Mouse (Mus musculus): Measurements from ENCODE around the gene BC034090. TPM values are rescaled to one million over a fixed set of nuclear protein-coding genes. Genes with fewer than 3 reads are reported as not detected.

The BC034090 gene
- polyA plus RNA-seq, 1 experiment from 2014 or later, result 8.0 TPM

DNA sequence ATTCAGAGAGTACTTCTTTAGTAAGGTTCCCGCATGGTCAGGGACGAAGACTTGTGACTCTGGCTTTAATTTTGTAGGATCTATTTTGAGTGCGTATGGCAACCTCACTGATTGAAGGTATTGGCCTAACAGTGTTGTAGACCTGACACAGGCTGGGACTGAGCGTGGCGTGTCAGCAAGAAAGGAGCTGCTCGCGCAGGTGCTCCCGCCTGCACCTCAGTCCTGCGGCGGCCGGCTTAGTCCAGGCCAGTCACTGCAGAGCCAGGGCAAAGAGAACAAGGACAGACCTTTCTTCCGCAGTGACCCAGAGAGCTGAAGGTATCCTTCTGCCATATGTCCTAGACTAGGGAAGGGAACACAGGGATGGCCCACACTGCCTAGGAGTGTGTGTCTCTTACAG lies 40.3 kb downstream of the BC034090 start:
- WGBS, result 94% methylated on average over 12 of the region's 12 CpGs
- Histone ChIP-seq H3K9me3 (replicated peaks) (no peaks in the 10 kb centered on the region), H3K4me3 (no peak overlapping the region), H3K36me3 (peaks cover 21% of the 10 kb centered on the region; the same call in 1 of the 2 replicates), H3K27me3 (no peaks in the 10 kb centered on the region), H3K27ac (no peak overlapping the region), H3K4me2 (no peak overlapping the region), H3K9ac (no peak overlapping the region), H3K4me1 (replicated peaks) (peaks cover 41% of the 10 kb centered on the region)
- ATAC-seq (replicated peaks; ENCODE audit: insufficient number of reproducible peaks, insufficient read depth, low FRiP score, low read depth), result no peak

DNA sequence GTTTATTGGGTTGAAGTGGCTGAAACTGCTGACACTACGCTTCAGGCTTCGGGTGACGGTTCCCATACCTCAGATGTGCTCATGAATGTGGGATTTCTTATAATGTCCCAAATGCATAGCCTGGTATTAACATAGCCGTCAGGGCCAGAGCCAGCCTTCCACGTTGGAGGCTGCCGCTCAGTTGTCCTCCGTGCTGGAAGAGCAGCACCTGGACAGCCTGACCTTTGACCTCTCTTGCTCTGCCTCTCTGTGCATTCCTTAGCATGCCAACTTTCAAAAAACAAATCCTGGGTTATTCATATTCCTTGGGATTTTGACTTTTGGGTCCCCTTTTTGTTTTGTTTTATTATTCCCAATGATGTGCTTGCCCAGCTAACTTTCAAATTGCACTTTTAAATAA lies 41.1 kb downstream of the BC034090 start:
- Histone ChIP-seq H3K36me3 (peaks cover 24% of the 10 kb centered on the region; the same call in 1 of the 2 replicates), H3K4me2 (no peak overlapping the region), H3K27ac (no peak overlapping the region), H3K4me3 (no peak overlapping the region), H3K9me3 (replicated peaks) (no peaks in the 10 kb centered on the region), H3K27me3 (no peaks in the 10 kb centered on the region), H3K4me1 (replicated peaks) (peaks cover 41% of the 10 kb centered on the region), H3K9ac (no peak overlapping the region)
- no peak for ATAC-seq (replicated peaks; ENCODE audit: insufficient number of reproducible peaks, insufficient read depth, low FRiP score, low read depth)
- 84% methylated on average over 7 of the region's 7 CpGs for whole genome bisulfite sequencing

GRCm38 (mm10) chr1:155202472-155202871 lies 41.8 kb downstream of the BC034090 start:
- no peak overlapping the region for H3K4me3 ChIP-seq
- ATAC-seq (replicated peaks; ENCODE audit: insufficient number of reproducible peaks, insufficient read depth, low FRiP score, low read depth), result no peak
- no peak overlapping the region for H3K27ac ChIP-seq
- no peak overlapping the region for H3K4me2 ChIP-seq
- 80% methylated on average over 5 of the region's 5 CpGs for WGBS
- H3K4me1 ChIP-seq (replicated peaks), result peaks cover 41% of the 10 kb centered on the region
- no peaks in the 10 kb centered on the region for H3K27me3 ChIP-seq
- peaks cover 24% of the 10 kb centered on the region; the same call in 1 of the 2 replicates for H3K36me3 ChIP-seq
- no peak overlapping the region for H3K9ac ChIP-seq
- H3K9me3 ChIP-seq (replicated peaks), result no peaks in the 10 kb centered on the region

- 69% methylated on average over 17 of the region's 17 CpGs for WGBS
- no peak for ATAC-seq (replicated peaks; ENCODE audit: insufficient number of reproducible peaks, insufficient read depth, low FRiP score, low read depth)
- Histone ChIP-seq H3K4me1 (replicated peaks) (peaks cover 41% of the 10 kb centered on the region), H3K36me3 (peaks cover 27% of the 10 kb centered on the region; the same call in 1 of the 2 replicates), H3K9ac (no peak overlapping the region), H3K9me3 (replicated peaks) (no peaks in the 10 kb centered on the region), H3K4me2 (no peak overlapping the region), H3K4me3 (no peak overlapping the region), H3K27me3 (no peaks in the 10 kb centered on the region), H3K27ac (peak overlapping the region; percentile 35; the same call in 1 of the 2 replicates)
These were observed 42.3 kb downstream of the BC034090 start for GRCm38 (mm10) chr1:155201914-155202313.

DNA sequence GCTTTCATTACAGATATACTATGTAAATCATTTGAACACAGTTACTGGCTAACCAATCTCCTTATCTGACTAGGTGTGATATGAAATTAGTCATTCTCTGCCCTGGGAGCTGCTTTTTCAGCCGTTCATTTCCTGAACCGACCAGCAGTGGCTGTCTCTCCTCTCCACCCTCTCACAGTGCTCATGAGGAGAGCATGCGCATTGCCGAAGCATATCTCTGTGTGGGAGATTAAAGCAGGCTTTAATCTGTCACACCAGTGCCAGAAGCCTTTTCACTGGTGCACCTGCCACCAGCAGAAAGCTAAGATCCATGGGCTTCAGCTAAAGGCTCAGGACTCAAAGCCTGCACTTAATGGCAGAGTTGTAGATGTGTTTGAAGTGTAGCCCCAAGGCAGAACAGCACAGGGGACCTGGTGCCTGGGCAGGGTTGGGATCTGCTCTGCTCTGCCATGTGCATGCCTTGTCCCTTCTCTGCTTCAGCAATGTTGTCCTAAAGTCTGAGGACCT lies 42.8 kb downstream of the BC034090 start:
- 13% methylated on average over 4 of the region's 4 CpGs for WGBS
- Histone ChIP-seq H3K4me3 (no peak overlapping the region), H3K36me3 (peaks cover 27% of the 10 kb centered on the region; the same call in 1 of the 2 replicates), H3K4me2 (no peak overlapping the region), H3K4me1 (replicated peaks) (peaks cover 37% of the 10 kb centered on the region), H3K9me3 (replicated peaks) (no peaks in the 10 kb centered on the region), H3K9ac (no peak overlapping the region), H3K27me3 (no peaks in the 10 kb centered on the region), H3K27ac (peak overlapping the region; percentile 35; the same call in 1 of the 2 replicates)
- no peak for ATAC-seq (replicated peaks; ENCODE audit: insufficient number of reproducible peaks, insufficient read depth, low FRiP score, low read depth)

- no peak for ATAC-seq (replicated peaks; ENCODE audit: insufficient number of reproducible peaks, insufficient read depth, low FRiP score, low read depth)
- Histone ChIP-seq H3K4me1 (replicated peaks) (peaks cover 34% of the 10 kb centered on the region), H3K27ac (no peak overlapping the region; the same call in 1 of the 2 replicates), H3K4me3 (no peak overlapping the region), H3K27me3 (no peaks in the 10 kb centered on the region), H3K9ac (no peak overlapping the region), H3K9me3 (replicated peaks) (no peaks in the 10 kb centered on the region), H3K4me2 (no peak overlapping the region), H3K36me3 (peaks cover 27% of the 10 kb centered on the region; the same call in 1 of the 2 replicates)
- WGBS, result 56% methylated on average over 2 of the region's 2 CpGs
These were observed 43.3 kb downstream of the BC034090 start for GRCm38 (mm10) chr1:155200967-155201366.

GRCm38 (mm10) chr1:155199522-155199921 lies 44.7 kb downstream of the BC034090 start:
- H3K4me1 ChIP-seq (replicated peaks), result peaks cover 19% of the 10 kb centered on the region
- no peak overlapping the region for H3K4me3 ChIP-seq
- H3K36me3 ChIP-seq, result peaks cover 27% of the 10 kb centered on the region
- no peak for ATAC-seq (replicated peaks; ENCODE audit: insufficient number of reproducible peaks, insufficient read depth, low FRiP score, low read depth)
- no peaks in the 10 kb centered on the region for H3K9me3 ChIP-seq (replicated peaks)
- H3K9ac ChIP-seq, result no peak overlapping the region
- H3K27ac ChIP-seq, result no peak overlapping the region
- H3K27me3 ChIP-seq, result no peaks in the 10 kb centered on the region
- no peak overlapping the region for H3K4me2 ChIP-seq
- WGBS, result 76% methylated on average over 6 of the region's 6 CpGs

- H3K9ac ChIP-seq, result no peak overlapping the region
- no peak overlapping the region for H3K4me3 ChIP-seq
- 86% methylated on average over 4 of the region's 4 CpGs for WGBS
- no peaks in the 10 kb centered on the region for H3K27me3 ChIP-seq
- no peaks in the 10 kb centered on the region for H3K9me3 ChIP-seq (replicated peaks)
- no peak overlapping the region for H3K27ac ChIP-seq
- H3K4me1 ChIP-seq (replicated peaks), result peaks cover 9% of the 10 kb centered on the region
- peaks cover 28% of the 10 kb centered on the region for H3K36me3 ChIP-seq
- no peak for ATAC-seq (replicated peaks; ENCODE audit: insufficient number of reproducible peaks, insufficient read depth, low FRiP score, low read depth)
- H3K4me2 ChIP-seq, result no peak overlapping the region
These were observed 47.6 kb downstream of the BC034090 start for GRCm38 (mm10) chr1:155196691-155197090.

DNA sequence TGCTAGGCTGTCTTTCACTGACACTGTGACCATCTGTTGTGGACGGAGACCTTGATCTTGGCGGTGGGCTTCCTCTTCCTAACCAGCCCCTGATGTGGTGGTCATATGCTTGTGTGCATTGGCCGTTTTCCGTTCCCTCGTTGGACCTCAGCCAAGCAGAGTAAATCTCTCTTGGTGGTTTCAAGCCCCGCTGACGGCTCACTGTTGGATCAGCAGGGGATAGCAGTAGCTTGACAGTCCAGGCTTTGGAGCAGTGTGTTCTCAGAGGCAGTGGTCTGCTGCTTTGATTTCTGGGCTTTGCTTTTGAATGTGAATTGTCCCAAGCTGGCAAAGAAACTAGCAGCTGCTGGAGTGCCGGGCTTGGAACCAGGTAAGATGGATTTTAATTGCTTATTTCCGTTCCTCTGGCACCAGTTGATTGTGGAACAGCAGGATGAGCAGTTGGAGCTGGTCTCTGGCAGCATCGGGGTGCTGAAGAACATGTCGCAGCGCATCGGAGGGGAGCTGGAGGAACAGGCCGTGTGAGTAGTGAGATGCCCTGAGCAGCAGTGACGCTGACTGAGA lies 51.4 kb downstream of the BC034090 start:
- Histone ChIP-seq H3K9me3 (replicated peaks) (no peaks in the 10 kb centered on the region), H3K4me1 (replicated peaks) (peaks cover 7% of the 10 kb centered on the region), H3K27ac (no peak overlapping the region), H3K9ac (no peak overlapping the region), H3K27me3 (no peaks in the 10 kb centered on the region), H3K4me3 (no peak overlapping the region), H3K4me2 (no peak overlapping the region), H3K36me3 (peaks cover 31% of the 10 kb centered on the region)
- 66% methylated on average over 15 of the region's 15 CpGs for WGBS
- ATAC-seq (replicated peaks; ENCODE audit: insufficient number of reproducible peaks, insufficient read depth, low FRiP score, low read depth), result no peak

GRCm38 (mm10) chr1:155191671-155192070 lies 52.6 kb downstream of the BC034090 start:
- Histone ChIP-seq H3K4me2 (no peak overlapping the region), H3K27me3 (no peaks in the 10 kb centered on the region), H3K9me3 (replicated peaks) (no peaks in the 10 kb centered on the region), H3K4me1 (replicated peaks) (peaks cover 7% of the 10 kb centered on the region), H3K36me3 (peaks cover 28% of the 10 kb centered on the region), H3K27ac (peak overlapping the region; percentile 12; the same call in 1 of the 2 replicates), H3K4me3 (no peak overlapping the region), H3K9ac (no peak overlapping the region)
- 59% methylated on average over 2 of the region's 2 CpGs for WGBS
- no peak for ATAC-seq (replicated peaks; ENCODE audit: insufficient number of reproducible peaks, insufficient read depth, low FRiP score, low read depth)

DNA sequence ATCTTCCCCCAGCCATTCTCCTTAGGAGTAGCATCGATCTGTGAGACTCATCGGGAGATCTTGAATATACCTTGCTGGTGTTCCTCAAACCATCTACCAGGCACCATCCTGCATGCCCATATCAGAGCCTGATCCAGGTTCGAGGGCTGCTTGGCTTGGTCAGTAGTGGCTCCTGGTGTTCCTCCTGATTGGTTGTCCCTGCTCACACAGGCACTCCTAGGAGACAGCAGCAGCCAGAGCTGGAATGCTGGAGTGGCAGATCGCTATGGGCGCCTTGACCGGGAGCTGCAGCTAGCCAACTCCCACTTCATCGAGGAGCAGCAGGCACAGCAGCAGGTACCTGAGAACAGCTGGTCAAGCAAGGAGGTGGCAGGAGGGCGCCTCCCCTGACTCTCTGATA lies 53.0 kb downstream of the BC034090 start:
- Histone ChIP-seq H3K4me2 (no peak overlapping the region), H3K4me3 (no peak overlapping the region), H3K27me3 (no peaks in the 10 kb centered on the region), H3K4me1 (replicated peaks) (peaks cover 7% of the 10 kb centered on the region), H3K9ac (no peak overlapping the region), H3K9me3 (replicated peaks) (no peaks in the 10 kb centered on the region), H3K36me3 (peaks cover 28% of the 10 kb centered on the region), H3K27ac (peak overlapping the region; percentile 12; the same call in 1 of the 2 replicates)
- 0 out of 2 replicates have a peak, but pooled peaks have one; percentile 27 for ATAC-seq (replicated peaks; ENCODE audit: insufficient number of reproducible peaks, insufficient read depth, low FRiP score, low read depth)
- 73% methylated on average over 8 of the region's 8 CpGs for WGBS

DNA sequence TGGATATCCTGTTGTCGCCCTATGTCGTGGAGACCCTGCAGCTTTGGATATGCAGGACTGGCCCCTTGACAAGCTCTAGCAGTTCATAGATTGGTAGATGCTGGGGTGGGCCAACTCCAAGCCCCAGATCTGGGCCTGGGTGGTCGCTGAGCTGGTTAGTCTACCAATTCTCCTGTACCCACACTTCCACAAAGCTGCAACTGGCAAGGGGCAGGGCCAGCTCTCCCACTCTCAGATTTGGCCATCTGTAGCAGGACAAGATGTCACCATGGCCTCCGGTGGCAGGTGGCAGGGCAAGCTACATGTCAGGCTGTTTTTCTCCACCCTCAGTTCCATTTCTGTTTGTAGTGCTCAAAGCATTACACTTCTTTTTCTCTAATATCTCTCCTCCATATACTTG lies 55.6 kb downstream of the BC034090 start:
- H3K4me3 ChIP-seq, result no peak overlapping the region
- no peak overlapping the region for H3K4me2 ChIP-seq
- ATAC-seq (replicated peaks; ENCODE audit: insufficient number of reproducible peaks, insufficient read depth, low FRiP score, low read depth), result no peak
- WGBS, result 86% methylated on average over 4 of the region's 4 CpGs
- no peaks in the 10 kb centered on the region for H3K9me3 ChIP-seq (replicated peaks)
- no peak overlapping the region for H3K27ac ChIP-seq
- no peaks in the 10 kb centered on the region for H3K27me3 ChIP-seq
- peaks cover 7% of the 10 kb centered on the region for H3K4me1 ChIP-seq (replicated peaks)
- H3K9ac ChIP-seq, result no peak overlapping the region
- peaks cover 24% of the 10 kb centered on the region for H3K36me3 ChIP-seq
